ENCODE assay signal across 30 mouse cellular contexts in genomic region chr14:102215267-102215964, GRCm38 (mm10).
DNase-seq lines count a peak whose midpoint lies in the region; ATAC-seq lines count a peak whose summit lies in the region.
"Had no signal": no experiment of that assay in that cellular context is flagged by ENCODE, and none has a peak within 500 bp of the region (broad histone marks: within the 10 kb centered on the region; RNA-seq: fewer than 3 reads in every experiment).

No protein-coding gene starts in this region.

- peaks cover 16% of the 10 kb centered on the region for H3K4me1 ChIP-seq in forebrain, embryonic 15.5 days
- peaks cover 6% of the 10 kb centered on the region for H3K4me1 ChIP-seq in forebrain, embryonic 16.5 days (replicated peaks; ENCODE audit: control insufficient read depth, insufficient read depth, low read length)
- H3K4me1 ChIP-seq in midbrain, embryonic 12.5 days = 0 out of 2 replicates have a peak, but pooled peaks cover 10% of the 10 kb centered on the region
- H3K4me1 ChIP-seq in midbrain, embryonic 10.5 days = peaks cover 16% of the 10 kb centered on the region
- H3K4me1 ChIP-seq in midbrain, embryonic 15.5 days = peaks cover 18% of the 10 kb centered on the region
- H3K4me1 ChIP-seq: liver, embryonic 15.5 days; stomach, embryonic 15.5 days had no signal

- H3K4me2 ChIP-seq in forebrain, embryonic 15.5 days (replicated peaks) = no peak overlapping the region
- H3K4me2 ChIP-seq in forebrain, embryonic 16.5 days (ENCODE audit: low read length) = no peak overlapping the region
- H3K4me2 ChIP-seq in midbrain, embryonic 12.5 days (replicated peaks) = no peak overlapping the region
- H3K4me2 ChIP-seq in midbrain, embryonic 15.5 days = no peak overlapping the region
- H3K4me2 ChIP-seq: heart, embryonic 12.5 days; liver, embryonic 15.5 days; lung, embryonic 14.5 days; stomach, embryonic 15.5 days had no signal

- H3K36me3 ChIP-seq in forebrain, embryonic 15.5 days = no peaks in the 10 kb centered on the region
- no peaks in the 10 kb centered on the region for H3K36me3 ChIP-seq in forebrain, embryonic 16.5 days (ENCODE audit: control insufficient read depth, insufficient read depth)
- H3K36me3 ChIP-seq in midbrain, embryonic 12.5 days = no peaks in the 10 kb centered on the region
- H3K36me3 ChIP-seq in midbrain, embryonic 10.5 days = no peaks in the 10 kb centered on the region
- H3K36me3 ChIP-seq in midbrain, embryonic 15.5 days (replicated peaks) = no peaks in the 10 kb centered on the region
- H3K36me3 ChIP-seq: heart, embryonic 12.5 days; liver, embryonic 15.5 days; stomach, embryonic 15.5 days had no signal

- 52% methylated on average over 4 of the region's 4 CpGs for WGBS in forebrain, embryonic 15.5 days
- WGBS in forebrain, embryonic 16.5 days = 66% methylated on average over 4 of the region's 4 CpGs
- 56% methylated on average over 2 of the region's 4 CpGs for WGBS in midbrain, embryonic 12.5 days
- WGBS in midbrain, embryonic 10.5 days = 76% methylated on average over 3 of the region's 4 CpGs
- 55% methylated on average over 4 of the region's 4 CpGs for WGBS in midbrain, embryonic 15.5 days

- H3K27me3 ChIP-seq in forebrain, embryonic 15.5 days = no peaks in the 10 kb centered on the region
- no peaks in the 10 kb centered on the region for H3K27me3 ChIP-seq in forebrain, embryonic 16.5 days (replicated peaks; ENCODE audit: control insufficient read depth, insufficient read depth, low read length)
- H3K27me3 ChIP-seq in midbrain, embryonic 12.5 days = no peaks in the 10 kb centered on the region
- no peaks in the 10 kb centered on the region for H3K27me3 ChIP-seq in midbrain, embryonic 10.5 days (ENCODE audit: low read depth, poor library complexity, severe bottlenecking)
- H3K27me3 ChIP-seq in midbrain, embryonic 15.5 days (replicated peaks) = no peaks in the 10 kb centered on the region
- H3K27me3 ChIP-seq: heart, embryonic 12.5 days; liver, embryonic 15.5 days; stomach, embryonic 15.5 days had no signal

- no peak overlapping the region for H3K4me3 ChIP-seq in forebrain, embryonic 15.5 days
- H3K4me3 ChIP-seq in forebrain, embryonic 16.5 days (replicated peaks; ENCODE audit: low read length) = no peak overlapping the region
- no peak overlapping the region for H3K4me3 ChIP-seq in midbrain, embryonic 12.5 days
- H3K4me3 ChIP-seq in midbrain, embryonic 10.5 days = no peak overlapping the region
- H3K4me3 ChIP-seq in midbrain, embryonic 15.5 days = no peak overlapping the region
- H3K4me3 ChIP-seq: gastrocnemius, adult 2 months; heart, adult 2 months; heart, embryonic 12.5 days; liver, embryonic 15.5 days; myocyte; stomach, embryonic 15.5 days had no signal

- peak overlapping the region; percentile 59 for H3K27ac ChIP-seq in forebrain, embryonic 15.5 days (replicated peaks)
- H3K27ac ChIP-seq in forebrain, embryonic 16.5 days (ENCODE audit: low read length) = no peak overlapping the region
- peak overlapping the region; percentile 30; the same call in 1 of the 2 replicates for H3K27ac ChIP-seq in midbrain, embryonic 12.5 days (replicated peaks)
- H3K27ac ChIP-seq in midbrain, embryonic 10.5 days (replicated peaks) = no peak overlapping the region
- no peak overlapping the region for H3K27ac ChIP-seq in midbrain, embryonic 15.5 days
- H3K27ac ChIP-seq: gastrocnemius, adult 2 months; heart, adult 2 months; hindbrain, postnatal 0 days; kidney, postnatal 0 days; liver, embryonic 15.5 days; stomach, embryonic 15.5 days had no signal

- ATAC-seq in forebrain, embryonic 15.5 days (replicated peaks) = 0 out of 2 replicates have a peak, but pooled peaks have one; percentile 31
- ATAC-seq in forebrain, embryonic 16.5 days = no peak
- ATAC-seq in midbrain, embryonic 12.5 days (ENCODE audit: low FRiP score, low read depth) = peak; percentile 39; the same call in 1 of the 2 replicates
- peak; percentile 59 for ATAC-seq in midbrain, embryonic 15.5 days (replicated peaks)
- no peak for ATAC-seq in inflammation-experienced regulatory T-cells, adult 6 months
- ATAC-seq: activated CD4-positive, CD25-positive, alpha-beta regulatory T cell, adult 4 months; hindbrain, postnatal 0 days; intestine, embryonic 16.5 days had no signal

- no peaks in the 10 kb centered on the region for H3K9me3 ChIP-seq in forebrain, embryonic 15.5 days
- H3K9me3 ChIP-seq in forebrain, embryonic 16.5 days (ENCODE audit: control insufficient read depth, low read length) = no peaks in the 10 kb centered on the region
- H3K9me3 ChIP-seq in midbrain, embryonic 12.5 days = no peaks in the 10 kb centered on the region
- H3K9me3 ChIP-seq in midbrain, embryonic 10.5 days (replicated peaks) = no peaks in the 10 kb centered on the region
- no peaks in the 10 kb centered on the region for H3K9me3 ChIP-seq in midbrain, embryonic 15.5 days
- H3K9me3 ChIP-seq: heart, embryonic 12.5 days; liver, embryonic 15.5 days; stomach, embryonic 15.5 days had no signal

- no peak overlapping the region for H3K9ac ChIP-seq in forebrain, embryonic 15.5 days (replicated peaks)
- H3K9ac ChIP-seq in forebrain, embryonic 16.5 days (replicated peaks; ENCODE audit: low read depth, low read length) = no peak overlapping the region
- H3K9ac ChIP-seq in midbrain, embryonic 12.5 days (replicated peaks) = no peak overlapping the region
- no peak overlapping the region for H3K9ac ChIP-seq in midbrain, embryonic 15.5 days
- H3K9ac ChIP-seq: heart, embryonic 12.5 days; liver, embryonic 15.5 days; lung, embryonic 14.5 days; stomach, embryonic 15.5 days had no signal

- intact Hi-C loops in gastrocnemius, postnatal 36 days (cut with DNase I) = no loop called here

- no peak for DNase-seq in midbrain, embryonic 10.5 days (ENCODE audit: low spot score)
- DNase-seq in gastrocnemius, postnatal 36 days = no peak
- DNase-seq: adrenal gland, adult 2 months; adrenal gland, postnatal 36 days; B cell, adult 2 months; cerebellum, adult 2 months; cerebellum, postnatal 14 days; gastrocnemius, adult 2 months; heart, adult 2 months; heart, postnatal 4 days; kidney, adult 8-10 months; layer of hippocampus, postnatal 36 days; left cerebral cortex, postnatal 4 days; lung, embryonic 14.5 days; lung, postnatal 14 days; right cerebral cortex, postnatal 25 days; thymus, postnatal 14 days had no signal

Comparison
In these comparisons a context has a peak if more than half of its experiments do, and no peak if none do; other contexts are left out.
1. ATAC-seq: peak in forebrain, embryonic 15.5 days (single experiment), midbrain, embryonic 12.5 days (single experiment) and midbrain, embryonic 15.5 days (single experiment); none in forebrain, embryonic 16.5 days (single experiment) and inflammation-experienced regulatory T-cells, adult 6 months (single experiment).
2. H3K27ac ChIP-seq: peak in forebrain, embryonic 15.5 days (single experiment) and midbrain, embryonic 12.5 days (single experiment); none in forebrain, embryonic 16.5 days (single experiment), midbrain, embryonic 10.5 days (single experiment) and midbrain, embryonic 15.5 days (single experiment).